Mouse (Mus musculus): ENCODE data around the gene Slc38a9. TPM values are rescaled to one million over a fixed set of nuclear protein-coding genes. Genes with fewer than 3 reads are reported as not detected.

Gene Slc38a9
- total RNA-seq, 2 experiments from 2014 or later: 33.5 to 153 TPM

DNA sequence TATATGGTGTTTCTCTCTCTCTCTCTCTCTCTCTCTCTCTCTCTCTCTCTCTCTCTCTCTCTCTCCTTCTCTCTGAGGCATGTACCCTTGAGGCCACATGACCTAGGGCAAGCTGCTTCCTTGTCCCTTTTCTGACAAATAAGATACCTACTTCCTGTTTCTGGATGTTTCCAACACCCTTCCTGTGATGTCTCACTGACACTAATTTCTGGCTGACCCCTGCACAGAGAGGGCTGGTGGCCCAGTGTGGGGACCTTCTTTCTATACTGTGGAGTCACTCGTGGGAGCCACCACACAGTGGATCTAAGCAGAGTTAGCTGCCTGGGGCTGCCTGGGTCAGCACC is 100.0 kb downstream of the Slc38a9 start:
- no peak for ATAC-seq (replicated peaks; ENCODE audit: low FRiP score, low TSS enrichment, poor library complexity, severe bottlenecking)

DNA sequence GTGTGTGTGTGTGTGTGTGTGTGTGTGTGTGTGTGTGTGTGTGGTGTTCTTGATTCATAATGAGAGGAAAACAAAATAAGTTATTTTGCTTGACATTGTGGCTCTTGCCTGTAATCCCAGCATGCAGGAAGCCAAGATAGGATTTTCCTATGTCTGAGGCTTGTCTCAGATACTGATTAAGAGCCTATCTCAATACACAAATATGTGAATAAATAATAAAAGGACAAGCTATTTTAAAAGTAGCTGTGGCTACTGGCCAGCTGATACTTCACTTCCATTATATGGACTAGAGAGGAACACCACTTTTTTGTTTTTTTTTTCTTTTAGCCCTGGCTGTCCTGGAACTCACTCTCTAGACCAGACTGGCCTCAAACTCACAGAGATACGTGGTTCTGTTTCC is 101.2 kb downstream of the Slc38a9 start:
- no peak for ATAC-seq (replicated peaks; ENCODE audit: low FRiP score, low TSS enrichment, poor library complexity, severe bottlenecking)

DNA sequence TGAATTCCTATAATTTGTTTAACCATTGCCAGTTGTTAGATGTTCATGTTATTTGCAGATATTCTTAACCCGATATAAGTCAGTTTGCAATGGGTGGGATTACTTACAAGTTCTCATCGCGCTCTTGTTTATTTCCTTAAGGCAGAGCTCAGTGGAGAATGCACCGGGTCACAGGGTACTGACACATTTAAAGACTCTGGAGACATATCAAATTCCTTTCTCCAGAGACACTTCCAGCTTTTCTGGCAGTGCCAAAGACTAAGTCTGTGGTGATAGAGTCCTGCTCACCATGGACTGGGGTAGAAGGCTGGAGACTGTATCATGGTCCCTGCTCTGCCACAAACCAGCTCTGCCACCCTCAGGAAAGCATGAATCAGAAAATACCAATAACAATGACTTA is 102.0 kb downstream of the Slc38a9 start:
- ATAC-seq (replicated peaks; ENCODE audit: low FRiP score, low TSS enrichment, poor library complexity, severe bottlenecking): no peak

DNA sequence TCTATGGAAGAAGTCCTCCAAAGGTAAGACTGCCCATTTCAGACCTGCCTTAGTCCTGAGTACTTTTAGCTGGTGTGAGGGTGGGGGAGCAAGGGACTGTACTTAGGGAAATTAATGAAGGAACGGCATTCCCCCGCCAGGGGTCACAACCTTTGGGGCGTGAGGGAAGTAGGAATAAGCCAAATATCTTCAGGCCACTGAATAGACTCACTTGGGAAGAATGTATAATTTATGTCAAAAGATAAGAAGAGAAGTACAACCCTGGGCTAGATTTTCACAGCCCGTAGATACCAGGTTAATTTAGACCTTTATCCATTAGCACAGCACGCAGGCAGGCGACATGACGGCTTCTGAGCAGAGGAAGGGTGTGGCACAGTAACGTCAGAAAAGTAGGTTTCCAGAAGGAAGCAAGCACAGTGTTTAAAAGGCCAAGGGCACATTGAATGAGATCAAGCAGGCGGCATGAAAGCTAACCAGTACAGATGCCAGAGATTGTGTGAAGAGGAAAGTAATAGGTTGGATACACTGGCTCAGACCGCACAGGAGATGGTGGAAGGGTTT is 103.1 kb downstream of the Slc38a9 start:
- ATAC-seq (replicated peaks; ENCODE audit: low FRiP score, low TSS enrichment, poor library complexity, severe bottlenecking): peak; percentile 82

DNA sequence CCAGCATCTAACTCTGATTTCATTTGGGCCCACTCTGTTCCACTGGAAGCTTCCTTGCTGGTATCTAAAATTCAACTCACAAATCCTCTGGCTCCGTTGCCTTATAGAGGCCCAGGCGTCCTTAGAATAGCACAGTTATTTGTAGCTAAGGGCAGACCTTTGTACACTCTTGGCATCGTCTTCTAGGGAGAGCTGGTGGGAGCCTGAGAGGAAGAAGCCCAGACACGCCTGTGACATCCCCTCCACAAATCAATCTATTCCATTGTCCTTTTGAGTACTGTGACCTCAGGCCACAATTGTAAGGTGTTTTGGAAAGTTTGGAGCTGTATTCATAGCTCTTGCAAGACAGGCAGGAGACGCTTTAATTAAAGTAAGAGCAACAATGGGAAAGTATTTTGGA is 104.0 kb downstream of the Slc38a9 start:
- ATAC-seq (replicated peaks; ENCODE audit: low FRiP score, low TSS enrichment, poor library complexity, severe bottlenecking): no peak

DNA sequence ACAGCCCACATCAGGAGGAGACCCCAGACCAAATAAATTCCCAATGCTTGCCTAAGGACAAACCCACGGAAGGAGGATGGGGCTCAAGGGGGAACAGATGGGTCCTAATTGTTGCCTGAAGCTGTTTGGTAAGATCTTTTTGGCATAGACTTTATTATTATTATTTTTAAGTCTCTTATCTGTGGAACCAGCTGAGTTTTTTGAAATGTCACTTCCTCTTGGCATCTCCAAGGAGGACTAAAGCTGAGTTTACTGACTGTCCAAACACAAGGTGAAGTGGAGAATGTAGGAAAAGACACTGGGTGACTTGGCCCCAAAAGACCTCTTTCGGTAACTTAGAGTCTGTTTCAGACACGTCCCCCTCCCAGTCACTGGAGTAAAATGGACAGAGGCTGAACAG is 105.1 kb downstream of the Slc38a9 start:
- no peak for ATAC-seq (replicated peaks; ENCODE audit: low FRiP score, low TSS enrichment, poor library complexity, severe bottlenecking)

DNA sequence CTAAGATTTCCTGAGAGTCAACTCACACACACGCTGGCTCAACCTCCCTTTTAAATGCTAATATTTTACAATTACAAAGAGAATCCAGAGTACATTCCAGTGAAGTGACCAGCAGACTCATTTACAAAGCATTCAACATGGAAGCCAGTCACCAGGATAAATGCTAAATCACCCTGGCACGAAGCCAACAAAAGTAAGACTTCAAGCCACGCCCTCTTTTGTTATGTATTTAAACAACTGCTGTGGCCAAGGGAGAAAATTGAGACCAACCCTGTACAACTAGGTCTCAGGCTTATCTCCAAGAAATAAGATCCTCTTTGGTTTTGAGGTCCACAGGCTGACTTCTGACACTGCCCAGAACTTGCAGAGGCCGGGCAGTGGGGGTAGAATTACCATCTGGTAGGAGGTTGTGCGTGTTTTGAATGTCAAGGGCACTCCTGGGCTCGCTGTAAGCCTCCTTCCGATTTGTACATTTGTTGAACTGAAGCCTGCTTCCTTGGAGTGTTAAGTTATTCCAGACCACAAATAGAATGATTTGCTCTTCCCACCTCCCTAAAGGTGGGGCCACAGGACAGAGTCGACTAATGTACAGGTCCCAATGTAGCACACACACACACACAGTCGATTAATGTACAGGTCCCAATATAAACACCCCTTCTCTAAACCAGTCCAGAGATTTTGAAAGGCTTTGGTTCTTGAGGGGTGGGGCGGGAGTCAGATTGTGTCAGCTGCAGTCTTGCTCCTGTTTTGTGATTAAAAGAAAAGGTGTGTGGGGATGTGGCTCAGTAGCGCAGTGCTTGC is 110.2 kb downstream of the Slc38a9 start:
- peak; percentile 82 for ATAC-seq (replicated peaks; ENCODE audit: low FRiP score, low TSS enrichment, poor library complexity, severe bottlenecking)

DNA sequence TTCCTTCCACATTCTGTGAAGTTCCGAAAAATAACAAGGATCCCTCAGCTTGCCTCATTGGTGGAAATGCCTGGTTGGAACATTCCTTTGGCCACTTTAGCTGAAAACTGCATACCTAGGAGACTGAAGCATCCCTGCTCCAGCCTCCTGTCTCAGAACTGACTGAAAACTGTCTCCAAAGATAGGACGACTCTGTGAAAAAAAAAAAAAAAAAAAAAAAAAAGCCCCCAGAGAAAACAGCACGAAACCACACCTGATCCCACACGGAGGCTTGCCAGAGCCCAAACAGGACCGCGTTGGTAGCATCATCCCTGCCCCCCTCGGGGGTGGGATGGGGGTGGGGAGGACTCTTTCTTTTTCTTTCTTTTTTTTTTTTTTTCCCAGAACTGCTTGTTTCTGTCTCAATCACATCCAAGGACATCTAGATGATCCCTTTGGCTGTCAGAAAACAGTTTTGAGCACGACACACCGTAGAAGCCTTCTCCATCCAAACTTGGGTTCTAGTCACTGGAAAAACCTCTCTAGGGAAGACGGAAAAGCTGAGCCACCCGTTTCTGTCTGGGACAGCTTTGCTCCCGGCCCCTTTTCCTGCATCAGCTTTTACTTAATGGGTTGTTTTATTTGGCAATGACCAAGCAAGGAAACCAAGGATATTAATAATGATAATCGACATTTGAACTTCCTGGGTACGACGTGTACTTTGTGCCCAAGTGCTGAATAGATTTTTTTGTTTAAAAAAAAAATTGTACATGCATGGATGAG is 111.1 kb downstream of the Slc38a9 start:
- no peak for ATAC-seq (replicated peaks; ENCODE audit: low FRiP score, low TSS enrichment, poor library complexity, severe bottlenecking)

DNA sequence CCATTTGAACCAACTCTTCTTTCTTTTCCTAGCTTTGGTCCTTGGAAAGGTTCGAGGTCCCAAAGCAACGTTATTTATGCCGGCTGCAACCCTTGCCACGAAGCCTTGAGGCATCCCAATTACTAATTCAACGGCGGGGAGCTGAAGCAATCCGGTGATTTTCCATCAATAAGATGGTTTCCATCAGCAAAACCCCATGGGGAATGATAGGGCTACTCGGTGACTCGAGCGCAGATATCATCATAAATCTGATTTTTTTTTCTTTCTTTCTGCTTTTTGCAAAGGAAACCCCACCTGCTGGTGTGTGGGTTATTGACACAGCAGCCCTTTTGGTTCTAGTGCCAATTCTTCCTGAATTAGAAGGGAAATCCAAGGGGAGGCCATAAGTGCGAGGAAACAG is 111.7 kb downstream of the Slc38a9 start:
- ATAC-seq (replicated peaks; ENCODE audit: low FRiP score, low TSS enrichment, poor library complexity, severe bottlenecking): no peak

DNA sequence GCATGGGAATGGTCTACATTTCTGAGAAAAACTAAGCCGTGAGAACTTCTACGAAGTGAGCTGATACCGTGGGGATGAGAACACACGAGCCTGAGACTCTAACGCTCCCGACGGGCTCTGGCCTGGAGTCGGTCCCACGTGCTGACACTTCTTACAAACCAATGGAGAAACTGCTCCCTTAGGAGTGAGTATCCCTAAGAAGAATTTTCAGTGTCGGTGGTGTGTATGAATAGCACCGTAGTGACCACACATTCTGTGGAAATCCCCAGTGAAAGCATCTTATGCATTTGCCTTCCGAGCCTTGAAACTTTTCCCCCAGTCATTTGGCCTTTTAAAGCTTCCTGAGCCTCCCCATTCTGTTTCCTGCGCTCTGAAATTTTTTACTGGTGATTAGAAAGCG is 112.3 kb downstream of the Slc38a9 start:
- no peak for ATAC-seq (replicated peaks; ENCODE audit: low FRiP score, low TSS enrichment, poor library complexity, severe bottlenecking)

DNA sequence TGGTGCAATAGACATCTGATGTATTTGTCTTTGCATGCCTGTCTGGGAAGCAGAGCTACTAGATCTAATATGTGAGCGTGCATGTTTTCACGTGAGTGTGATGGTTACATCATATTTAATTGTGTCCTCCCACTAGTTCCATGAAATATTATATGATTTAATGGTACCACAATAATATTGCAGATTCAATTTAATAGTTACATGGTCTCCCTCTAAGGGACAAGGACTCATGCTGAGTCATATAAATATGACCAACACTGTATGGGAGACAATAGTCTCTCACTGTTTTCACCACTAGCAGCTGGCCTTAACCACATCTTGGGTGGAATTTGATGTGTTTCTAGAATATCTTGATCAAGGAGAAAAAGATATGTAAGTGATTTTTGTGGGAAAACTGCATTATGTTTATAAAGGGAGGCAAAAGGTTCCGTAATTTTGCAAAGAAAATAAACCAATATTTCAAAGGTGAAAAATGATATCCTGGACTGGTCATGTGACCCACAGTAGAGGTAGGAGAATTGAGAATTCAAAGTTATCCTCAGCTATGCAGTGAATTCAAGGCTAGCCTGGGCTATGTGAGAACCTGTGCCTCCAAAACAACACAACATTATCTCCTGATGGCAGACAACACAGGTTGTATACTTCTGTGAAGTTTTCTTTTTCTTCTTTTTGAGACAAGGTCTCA is 113.6 kb downstream of the Slc38a9 start:
- no peak for ATAC-seq (replicated peaks; ENCODE audit: low FRiP score, low TSS enrichment, poor library complexity, severe bottlenecking)

DNA sequence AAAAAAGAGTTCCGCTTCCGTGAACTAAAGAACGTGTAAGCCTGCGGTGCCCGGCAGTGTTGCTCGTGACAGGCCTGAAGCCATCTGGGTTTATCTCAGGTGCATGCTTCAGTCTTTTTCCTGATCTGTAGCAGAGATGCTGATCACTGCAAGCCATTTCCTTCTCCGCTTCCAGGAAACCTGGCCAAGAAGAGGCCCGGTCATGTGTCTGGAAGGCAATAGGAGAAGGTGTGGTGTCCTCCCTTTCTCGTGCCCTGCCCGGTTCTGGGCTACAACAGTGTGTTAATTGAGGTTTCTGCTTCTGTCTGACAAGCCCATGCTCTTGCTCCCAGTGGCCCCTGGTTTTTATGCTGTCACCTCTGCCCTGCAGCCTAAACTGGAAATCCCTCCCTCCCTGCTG is 115.3 kb downstream of the Slc38a9 start:
- ATAC-seq (replicated peaks; ENCODE audit: low FRiP score, low TSS enrichment, poor library complexity, severe bottlenecking): no peak

DNA sequence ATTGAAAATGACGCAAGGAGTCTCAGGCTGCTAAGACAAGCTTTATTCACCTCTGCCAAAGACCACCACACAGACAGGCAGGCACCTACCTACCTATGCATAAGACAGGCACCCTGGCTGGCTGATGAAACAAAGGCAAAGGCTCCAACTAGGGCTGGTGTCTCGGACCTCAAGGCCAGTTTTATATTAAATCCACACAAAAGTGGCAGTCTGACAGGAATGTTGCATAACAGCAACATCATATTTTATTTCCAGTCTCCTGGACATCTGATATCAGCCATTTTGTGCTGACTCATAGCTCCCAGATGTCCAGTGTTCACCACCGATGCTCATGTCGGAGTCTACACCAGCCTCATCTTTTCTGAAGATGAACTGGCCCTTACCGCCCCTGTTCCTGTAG is 117.9 kb downstream of the Slc38a9 start:
- no peak for ATAC-seq (replicated peaks; ENCODE audit: low FRiP score, low TSS enrichment, poor library complexity, severe bottlenecking)

DNA sequence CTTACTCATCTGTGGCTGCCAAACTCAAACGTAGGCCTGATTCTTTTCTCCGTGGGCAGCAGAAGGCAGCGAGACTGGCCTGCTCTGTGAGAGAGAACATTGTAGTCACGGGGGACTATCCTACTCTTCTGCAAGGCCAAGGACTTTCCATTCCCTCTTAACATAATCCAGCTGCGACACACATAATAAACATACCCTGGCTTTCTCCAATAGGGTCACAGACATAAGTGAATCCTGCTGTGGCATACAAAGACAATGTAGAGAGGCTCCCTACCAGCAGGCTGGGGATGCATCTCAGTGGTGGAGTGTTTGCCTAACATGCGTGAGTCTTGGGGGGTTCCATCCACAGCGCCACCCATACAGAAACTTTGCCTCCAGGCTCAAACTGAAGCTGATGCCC is 124.8 kb downstream of the Slc38a9 start:
- ATAC-seq (replicated peaks; ENCODE audit: low FRiP score, low TSS enrichment, poor library complexity, severe bottlenecking): no peak

DNA sequence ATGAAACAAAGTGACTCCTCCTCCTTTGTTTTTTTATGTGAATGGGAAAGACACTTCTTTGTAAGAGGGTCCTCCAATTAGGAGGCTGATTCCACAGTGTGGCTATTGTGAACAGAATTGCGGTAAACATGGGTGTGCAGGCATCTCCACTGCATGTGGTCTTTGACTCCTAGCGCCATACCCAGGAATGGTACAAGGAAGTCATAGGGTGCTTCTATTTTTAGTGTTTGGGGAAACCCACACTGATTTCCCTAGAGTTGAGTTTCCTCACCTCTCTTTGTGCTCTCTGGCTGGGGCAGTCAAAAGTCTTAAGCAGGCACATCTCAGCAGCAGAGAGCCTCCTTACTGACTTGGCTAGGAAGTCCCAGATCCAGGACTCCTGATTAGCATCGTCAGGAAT is 125.6 kb downstream of the Slc38a9 start:
- ATAC-seq (replicated peaks; ENCODE audit: low FRiP score, low TSS enrichment, poor library complexity, severe bottlenecking): no peak

DNA sequence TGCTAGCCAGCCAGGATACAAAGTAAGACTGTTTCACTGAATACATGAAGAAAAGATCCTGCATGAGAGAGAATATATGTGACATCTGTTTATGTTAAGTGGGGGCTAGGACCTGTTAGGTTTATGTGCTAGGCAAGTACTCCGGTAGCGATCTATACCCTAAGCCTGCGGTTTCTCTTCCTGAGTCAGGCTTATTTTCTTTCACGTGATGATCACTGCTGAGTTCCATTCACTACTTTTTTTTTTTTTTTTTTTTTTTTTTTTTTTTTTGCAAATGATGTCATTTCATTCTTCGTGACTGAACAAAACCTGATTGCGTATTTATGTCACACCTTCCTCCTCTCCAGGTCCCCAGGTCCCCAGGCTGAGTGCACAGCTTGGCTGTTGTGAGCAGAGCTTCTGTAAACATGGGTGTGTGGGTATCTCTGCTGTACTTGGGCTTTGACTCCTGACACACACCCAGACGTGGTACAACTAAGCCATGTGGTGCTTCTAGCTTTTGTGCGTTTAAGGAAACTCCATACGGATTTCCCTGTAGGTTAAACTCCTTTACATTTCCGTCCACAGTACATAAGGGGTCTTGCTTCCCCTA is 126.5 kb downstream of the Slc38a9 start:
- ATAC-seq (replicated peaks; ENCODE audit: low FRiP score, low TSS enrichment, poor library complexity, severe bottlenecking): no peak

Data from megakaryocyte-erythroid progenitor cell, adult 5-6 weeks (primary cell).